Mouse (Mus musculus): ENCODE measurements around the gene Cdh12.

DNA sequence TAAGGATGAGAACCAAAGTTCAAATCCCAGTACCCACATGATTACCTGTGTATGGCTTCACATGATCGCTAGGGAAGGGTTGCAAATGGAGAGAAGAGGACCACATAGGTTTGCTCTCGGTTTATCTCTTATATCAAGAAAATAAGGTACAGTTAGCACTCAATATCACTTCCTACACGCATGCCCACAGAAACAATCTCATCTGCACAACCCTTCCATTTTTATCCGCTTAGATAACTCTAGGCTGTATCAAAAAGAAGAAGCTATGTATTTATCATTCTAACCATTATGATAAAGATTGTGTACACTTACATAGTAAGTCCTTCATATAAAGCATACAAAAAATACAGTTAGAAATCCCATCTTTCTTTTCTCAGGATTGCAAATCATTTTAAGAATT is 988.3 kb downstream of the Cdh12 start:
- no peak for TF ChIP-seq POLR2A (IDR thresholded peaks at IDR 0.05; ENCODE audit: control insufficient read depth, extremely low read depth, insufficient read depth, low read length, poor library complexity)
- no peak for TF ChIP-seq CTCF (IDR thresholded peaks at IDR 0.05; ENCODE audit: borderline replicate concordance, control insufficient read depth, extremely low read depth, insufficient read depth, low read length, poor library complexity)

All from thymus, adult 2 months (tissue).